Mouse (Mus musculus): ENCODE measurements at regions not wholly inside any gene's neighbourhood (a gene's known extent, or its start where the extent isn't known, plus 50 kb on each side); places are given as distances from the start of the nearest gene placed in this dataset.

DNA sequence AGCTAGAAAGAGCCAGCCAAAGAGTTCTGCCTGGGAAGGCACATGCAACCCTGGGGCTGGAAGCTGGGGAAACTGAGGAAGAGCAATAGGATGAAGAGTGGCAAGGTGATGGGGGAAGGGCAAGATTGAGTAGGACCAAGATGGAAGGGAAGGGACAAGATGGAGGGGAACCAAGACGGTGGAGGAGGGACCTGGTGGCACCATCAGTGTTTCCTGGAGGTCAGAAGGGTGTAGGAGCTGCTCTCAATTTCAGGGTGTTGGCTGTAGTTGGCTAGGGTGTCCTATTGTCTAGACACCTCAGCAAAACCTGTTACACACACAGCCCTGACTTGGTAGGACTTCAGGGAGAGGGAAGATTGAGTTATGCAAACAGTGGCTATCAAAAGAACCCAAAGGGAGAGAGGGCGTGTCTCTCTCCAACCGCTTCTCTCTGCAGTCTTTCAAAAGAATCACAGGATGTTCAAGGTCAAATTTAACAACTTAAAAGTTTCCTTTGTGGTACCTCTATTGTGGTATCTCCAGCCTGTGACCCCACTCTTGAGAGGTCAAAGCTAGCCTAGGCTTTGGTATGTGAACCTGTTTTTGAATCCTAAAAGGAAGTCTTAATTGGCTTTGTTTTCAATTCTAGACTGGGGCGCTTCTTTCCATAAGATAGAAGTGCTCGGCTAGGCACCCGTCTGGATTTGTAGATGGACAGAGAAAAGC is 90.7 kb upstream of the Rybp start:
- Histone ChIP-seq H3K79me2 (ENCODE audit: control insufficient read depth, insufficient read depth, low read length, poor library complexity) (no peaks in the 10 kb centered on the region), H3K36me3 (ENCODE audit: control insufficient read depth in 1 of 2, insufficient read depth in 2 of 2, low read length in 2 of 2) (no peaks in the 10 kb centered on the region), H3K27me3 (ENCODE audit: control insufficient read depth in 1 of 2, insufficient read depth in 2 of 2, low read length in 2 of 2) (no peaks in the 10 kb centered on the region), H3K4me1 (ENCODE audit: control insufficient read depth in 1 of 2, insufficient read depth in 2 of 2, low read length in 2 of 2) (no peaks in the 10 kb centered on the region), H3K9me3 (replicated peaks; ENCODE audit: insufficient read depth, low read length) (no peaks in the 10 kb centered on the region), H3K4me3 (ENCODE audit: control insufficient read depth in 1 of 2, insufficient read depth in 1 of 2, low read depth in 2 of 2, low read length in 2 of 2) (no peak overlapping the region), H3K27ac (ENCODE audit: control insufficient read depth, low read depth, low read length) (no peak overlapping the region), H3K9ac (ENCODE audit: control insufficient read depth, low read depth, low read length, poor library complexity, severe bottlenecking) (no peak overlapping the region)
- DNase-seq (ENCODE audit: low read depth, low spot score) = no peak
- TF ChIP-seq POLR2AphosphoS2 (IDR thresholded peaks at IDR 0.05; ENCODE audit: low read length) (no peak), ZKSCAN1 (IDR thresholded peaks at IDR 0.05; ENCODE audit: low read depth, low read length) (no peak), EP300 (IDR thresholded peaks at IDR 0.05; ENCODE audit: low read depth in 1 of 2, low read length in 2 of 2) (no peak), RCOR1 (IDR thresholded peaks at IDR 0.05; ENCODE audit: low read depth, low read length) (no peak), SMC3 (IDR thresholded peaks at IDR 0.05; ENCODE audit: low read depth, low read length) (no peak), POLR2AphosphoS5 (IDR thresholded peaks at IDR 0.05; ENCODE audit: borderline replicate concordance, low read depth, low read length) (no peak), ETS1 (IDR thresholded peaks at IDR 0.05; ENCODE audit: low read depth, low read length) (no peak), POLR2A (IDR thresholded peaks at IDR 0.05; ENCODE audit: control insufficient read depth in 1 of 2, insufficient read depth in 1 of 2, low read depth in 1 of 2, low read length in 2 of 2, poor library complexity in 1 of 2) (no peak), MYB (IDR thresholded peaks at IDR 0.05; ENCODE audit: low read depth, low read length) (no peak), ZNF384 (IDR thresholded peaks at IDR 0.05; ENCODE audit: low read depth, low read length) (no peak), CHD1 (IDR thresholded peaks at IDR 0.05; ENCODE audit: low read depth, low read length) (no peak)

DNA sequence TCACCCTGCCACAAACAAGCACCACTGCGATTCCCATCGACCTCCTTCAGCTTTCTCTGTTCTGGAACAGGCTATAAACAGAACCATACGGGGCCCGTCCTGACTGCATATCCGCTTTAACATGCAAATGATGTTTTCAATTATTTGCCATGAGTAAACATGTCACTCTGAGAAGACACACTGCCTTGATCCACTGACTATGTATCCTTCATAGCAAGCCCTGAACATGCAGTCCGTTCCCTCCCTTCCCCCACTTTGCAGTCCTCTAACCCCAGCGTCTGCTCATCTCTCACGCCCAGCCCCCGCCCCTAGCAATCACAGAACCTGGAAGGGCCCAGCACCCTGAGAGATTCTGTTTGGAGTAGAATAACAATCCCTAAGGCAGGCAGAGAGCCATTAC is 89.4 kb upstream of the Rybp start:
- no peak for TF ChIP-seq USF1 (IDR thresholded peaks at IDR 0.05; ENCODE audit: low read depth, low read length)
- TF ChIP-seq ZNF384 (IDR thresholded peaks at IDR 0.05; ENCODE audit: low read depth, low read length) = no peak
- TF ChIP-seq MAFK (IDR thresholded peaks at IDR 0.05; ENCODE audit: borderline replicate concordance, low read depth, low read length) = no peak
- no peak for TF ChIP-seq ZMIZ1 (IDR thresholded peaks at IDR 0.05; ENCODE audit: low read depth, low read length)
- TF ChIP-seq ETS1 (IDR thresholded peaks at IDR 0.05; ENCODE audit: low read depth, low read length) = no peak
- no peak for TF ChIP-seq TAL1 (IDR thresholded peaks at IDR 0.05; ENCODE audit: low read length)
- TF ChIP-seq RAD21 (IDR thresholded peaks at IDR 0.05; ENCODE audit: low read depth, low read length) = no peak
- TF ChIP-seq JUND (IDR thresholded peaks at IDR 0.05; ENCODE audit: low read depth, low read length) = no peak
- no peak for TF ChIP-seq MXI1 (IDR thresholded peaks at IDR 0.05; ENCODE audit: low read depth, low read length)
- no peak for TF ChIP-seq MYC (IDR thresholded peaks at IDR 0.05; ENCODE audit: low read depth, low read length)
- TF ChIP-seq BHLHE40 (IDR thresholded peaks at IDR 0.05; ENCODE audit: borderline replicate concordance, low read depth, low read length) = no peak
- TF ChIP-seq TCF12 (IDR thresholded peaks at IDR 0.05; ENCODE audit: low read depth, low read length) = no peak
- TF ChIP-seq KAT2A (conservative IDR thresholded peaks at IDR 0.05; ENCODE audit: low read depth, low read length) = no peak
- TF ChIP-seq RCOR1 (IDR thresholded peaks at IDR 0.05; ENCODE audit: low read depth, low read length) = no peak
- no peak for TF ChIP-seq GABPA (IDR thresholded peaks at IDR 0.05; ENCODE audit: low read depth, low read length)
- no peak for TF ChIP-seq SMC3 (IDR thresholded peaks at IDR 0.05; ENCODE audit: low read depth, low read length)
- TF ChIP-seq TBP (IDR thresholded peaks at IDR 0.05; ENCODE audit: low read depth, low read length) = no peak
- no peak for DNase-seq (ENCODE audit: low read depth, low spot score)
- Histone ChIP-seq H3K4me1 (ENCODE audit: control insufficient read depth in 1 of 2, insufficient read depth in 2 of 2, low read length in 2 of 2) (no peaks in the 10 kb centered on the region), H3K27me3 (ENCODE audit: control insufficient read depth in 1 of 2, insufficient read depth in 2 of 2, low read length in 2 of 2) (no peaks in the 10 kb centered on the region), H3K9ac (ENCODE audit: control insufficient read depth, low read depth, low read length, poor library complexity, severe bottlenecking) (no peak overlapping the region), H3K27ac (ENCODE audit: control insufficient read depth, low read depth, low read length) (no peak overlapping the region), H3K9me3 (replicated peaks; ENCODE audit: insufficient read depth, low read length) (no peaks in the 10 kb centered on the region), H3K36me3 (ENCODE audit: control insufficient read depth in 1 of 2, insufficient read depth in 2 of 2, low read length in 2 of 2) (no peaks in the 10 kb centered on the region), H3K79me2 (ENCODE audit: control insufficient read depth, insufficient read depth, low read length, poor library complexity) (no peaks in the 10 kb centered on the region), H3K4me3 (ENCODE audit: control insufficient read depth in 1 of 2, insufficient read depth in 1 of 2, low read depth in 2 of 2, low read length in 2 of 2) (no peak overlapping the region)

Measured in MEL (cell line).